In the genomic region with DNA sequence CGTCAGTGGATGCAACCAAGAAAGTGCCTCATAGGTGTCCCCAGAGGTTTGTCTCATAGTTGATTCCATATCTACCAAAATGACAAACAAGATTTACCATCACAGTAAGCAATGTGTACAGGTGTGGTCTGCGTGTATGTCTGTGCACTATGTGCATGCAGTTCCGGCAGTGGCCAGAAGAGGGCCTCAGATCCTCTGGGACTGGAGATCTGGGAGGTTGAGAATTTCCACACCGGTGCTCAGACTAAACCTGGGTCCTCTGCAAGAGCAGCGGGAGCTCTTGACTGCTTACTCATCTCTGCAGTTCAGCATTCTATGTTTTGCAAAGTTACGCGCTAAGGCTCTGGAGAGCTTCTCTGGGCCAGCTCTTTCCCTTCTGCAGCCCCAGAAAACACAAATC, we compare ENCODE assay signal across 16 mouse cellular contexts. TPM values are rescaled to one million over a fixed set of nuclear protein-coding genes. Genes with fewer than 3 reads are reported as not detected.
A peak's percentile ranks its signal among the peaks of the same experiment; 100 is the strongest.
DNase-seq lines count a peak whose midpoint lies in the region; ATAC-seq and TF ChIP-seq lines count a peak whose summit lies in the region.
"Had no signal": no experiment of that assay in that cellular context is flagged by ENCODE, and none has a peak within 500 bp of the region (broad histone marks: within the 10 kb centered on the region; RNA-seq: fewer than 3 reads in every experiment).

No protein-coding gene starts in this region.

- peak; percentile 27 for DNase-seq in lung, embryonic 14.5 days
- no peak for DNase-seq in lung, adult 2 months
- DNase-seq in ES-E14 (ENCODE audit: low read depth, low spot score) = peak; percentile 60
- peak; percentile 85 for DNase-seq in ZHBTc4 (ENCODE audit: low read depth, low spot score)
- peak; percentile 80 for DNase-seq in liver, postnatal 0 days
- no peak for DNase-seq in layer of hippocampus, adult 11-12 months (ENCODE audit: low spot score)
- DNase-seq in embryo, embryonic 10 days (ENCODE audit: low spot score) = no peak
- DNase-seq: cerebellum, adult 11-12 months; kidney, adult 8-10 months; lung, postnatal 36 days; thymus, postnatal 14 days had no signal

- H3K4me1 ChIP-seq in lung, embryonic 14.5 days (ENCODE audit: insufficient read depth) = no peaks in the 10 kb centered on the region
- H3K4me1 ChIP-seq in lung, adult 2 months (ENCODE audit: control insufficient read depth, insufficient read depth, low read length) = 0 out of 2 replicates have a peak, but pooled peaks cover 2% of the 10 kb centered on the region
- H3K4me1 ChIP-seq in ES-E14 (ENCODE audit: control insufficient read depth in 2 of 2, insufficient read depth in 2 of 2, low read length in 2 of 2, poor library complexity in 1 of 2) = peaks cover 0 to 8% of the 10 kb centered on the region in 2 experiments; a peak in 2 of 4 replicates
- peaks cover 55% of the 10 kb centered on the region for H3K4me1 ChIP-seq in liver, postnatal 0 days (ENCODE audit: insufficient read depth)

- H3K9me3 ChIP-seq in lung, embryonic 14.5 days (ENCODE audit: low read depth, low read length) = no peaks in the 10 kb centered on the region
- H3K9me3 ChIP-seq in ES-E14 (ENCODE audit: control insufficient read depth, insufficient read depth, low read depth, low read length) = no peaks in the 10 kb centered on the region
- H3K9me3 ChIP-seq in liver, postnatal 0 days (ENCODE audit: low read length) = no peaks in the 10 kb centered on the region
- H3K9me3 ChIP-seq: embryonic facial prominence, embryonic 10.5 days; heart, embryonic 15.5 days had no signal

- WGBS in lung, embryonic 14.5 days = 88% methylated on average over 7 of the region's 7 CpGs
- 91% methylated on average over 7 of the region's 7 CpGs for WGBS in lung, adult 2 months
- 75% methylated on average over 7 of the region's 7 CpGs for WGBS in liver, postnatal 0 days (ENCODE audit: insufficient replicate concordance)

- no peaks in the 10 kb centered on the region for H3K36me3 ChIP-seq in lung, embryonic 14.5 days (ENCODE audit: insufficient read depth)
- H3K36me3 ChIP-seq in ES-E14 (ENCODE audit: control insufficient read depth, insufficient read depth, low read length, poor library complexity, severe bottlenecking) = no peaks in the 10 kb centered on the region
- H3K36me3 ChIP-seq in liver, postnatal 0 days (replicated peaks; ENCODE audit: insufficient read depth, low read length) = no peaks in the 10 kb centered on the region
- H3K36me3 ChIP-seq: embryonic facial prominence, embryonic 10.5 days; heart, embryonic 15.5 days had no signal

- no peak overlapping the region for H3K4me2 ChIP-seq in lung, embryonic 14.5 days
- no peak overlapping the region for H3K4me2 ChIP-seq in liver, postnatal 0 days (ENCODE audit: low read depth, low read length)
- H3K4me2 ChIP-seq: heart, embryonic 15.5 days had no signal

- no peak overlapping the region for H3K9ac ChIP-seq in lung, embryonic 14.5 days
- H3K9ac ChIP-seq in ES-E14 (ENCODE audit: insufficient read depth, low read depth, low read length, poor library complexity, severe bottlenecking) = no peak overlapping the region
- H3K9ac ChIP-seq in liver, postnatal 0 days (replicated peaks) = no peak overlapping the region; the same call in 1 of the 2 replicates
- H3K9ac ChIP-seq: heart, embryonic 15.5 days had no signal

- TF ChIP-seq POLR2A in lung, adult 2 months (IDR thresholded peaks at IDR 0.05; ENCODE audit: borderline replicate concordance, extremely low read depth, low read depth, low read length) = no peak

- peak; percentile 37; the same call in 1 of the 2 replicates for TF ChIP-seq EP300 in liver, postnatal 0 days (IDR thresholded peaks at IDR 0.05; ENCODE audit: low read depth)

- no peaks in the 10 kb centered on the region for H3K27me3 ChIP-seq in lung, embryonic 14.5 days (ENCODE audit: insufficient read depth, low read length)
- no peaks in the 10 kb centered on the region for H3K27me3 ChIP-seq in liver, postnatal 0 days (ENCODE audit: insufficient read depth, low read length)

- in situ Hi-C loops in ES-E14 (cut with MboI; ENCODE audit: low sequenced_read_pairs in 2 of 2, unreplicated experiment in 2 of 2) = no loop called here

- no peak overlapping the region for H3K4me3 ChIP-seq in lung, embryonic 14.5 days (ENCODE audit: low read depth, low read length)
- no peak overlapping the region for H3K4me3 ChIP-seq in lung, adult 2 months (replicated peaks; ENCODE audit: extremely low read depth, low read depth, low read length)
- H3K4me3 ChIP-seq in ES-E14 (ENCODE audit: insufficient read depth in 1 of 2, low read depth in 1 of 2, low read length in 2 of 2, poor library complexity in 1 of 2, severe bottlenecking in 1 of 2) = no peak overlapping the region
- H3K4me3 ChIP-seq in liver, postnatal 0 days (ENCODE audit: low read depth, low read length) = no peak overlapping the region
- H3K4me3 ChIP-seq: embryonic facial prominence, embryonic 10.5 days; heart, embryonic 15.5 days had no signal

- ATAC-seq in lung, embryonic 14.5 days (ENCODE audit: insufficient read depth) = no peak
- no peak for ATAC-seq in liver, postnatal 0 days

- H3K27ac ChIP-seq in lung, embryonic 14.5 days (ENCODE audit: low read depth) = no peak overlapping the region
- no peak overlapping the region for H3K27ac ChIP-seq in ES-E14 (ENCODE audit: insufficient read depth, low read depth, low read length, poor library complexity, severe bottlenecking)
- H3K27ac ChIP-seq in liver, postnatal 0 days (ENCODE audit: low read depth) = peak overlapping the region; percentile 70
- H3K27ac ChIP-seq: embryonic facial prominence, embryonic 10.5 days; heart, embryonic 15.5 days had no signal

- TF ChIP-seq CTCF in lung, embryonic 14.5 days (IDR thresholded peaks at IDR 0.05; ENCODE audit: low read depth) = peak; percentile 52
- no peak for TF ChIP-seq CTCF in lung, adult 2 months (IDR thresholded peaks at IDR 0.05; ENCODE audit: insufficient read depth, low read length)
- peak; percentile 85 for TF ChIP-seq CTCF in liver, postnatal 0 days (IDR thresholded peaks at IDR 0.05; ENCODE audit: low read depth)

TF ChIP-seq in ES-E14, 5 proteins besides CTCF, POLR2A, EP300 and RAD21:
- TF ChIP-seq ZC3H11A (IDR thresholded peaks at IDR 0.05; ENCODE audit: borderline replicate concordance, low read depth, low read length) (no peak), HCFC1 (IDR thresholded peaks at IDR 0.05; ENCODE audit: borderline replicate concordance, insufficient read depth, low read length) (no peak), MAFK (IDR thresholded peaks at IDR 0.05; ENCODE audit: insufficient read depth, low read depth, low read length) (no peak)

RNA-seq across cellular contexts. Expression of a gene that starts 13.4 kb away (rescaled TPM):
- polyA plus RNA-seq in lung, embryonic 14.5 days (2014; fragmentation: Nextera tagmentation; extraction: Ambion mirVana) = 33.9 and 41.9 TPM in 2 replicates
- 21.6 and 27.3 TPM in 2 replicates for polyA plus RNA-seq in lung, adult 2 months (2012; rRNA removed)
- 20.0 and 22.6 TPM in 2 replicates for total RNA-seq in ES-E14 (2012; rRNA removed)
- 4.5 and 5.8 TPM in 2 replicates for polyA plus RNA-seq in liver, postnatal 0 days (2015; fragmentation: Nextera tagmentation; extraction: Ambion mirVana)

RNA-seq across cellular contexts. Expression of a gene that starts 24.8 kb away (rescaled TPM):
- polyA plus RNA-seq in lung, embryonic 14.5 days (2014; fragmentation: Nextera tagmentation; extraction: Ambion mirVana) = 0.51 and 0.69 TPM in 2 replicates
- 0.66 and 0.79 TPM in 2 replicates for polyA plus RNA-seq in lung, adult 2 months (2012; rRNA removed)
- not detected in 2 replicates for total RNA-seq in ES-E14 (2012; rRNA removed)
- 48.9 and 52.2 TPM in 2 replicates for polyA plus RNA-seq in liver, postnatal 0 days (2015; fragmentation: Nextera tagmentation; extraction: Ambion mirVana)
- total RNA-seq: adrenal gland, adult 18-20 months; left cerebral cortex, adult 8-10 months had no signal
- polyA plus RNA-seq: frontal cortex, adult 2 months had no signal

RNA-seq across cellular contexts. Expression of a gene that starts 33.8 kb away (rescaled TPM):
- not detected in 2 replicates for polyA plus RNA-seq in lung, embryonic 14.5 days (2014; fragmentation: Nextera tagmentation; extraction: Ambion mirVana)
- polyA plus RNA-seq in lung, adult 2 months (2012; rRNA removed) = 0.12 and 3.3 TPM in 2 replicates
- not detected in 2 replicates for total RNA-seq in ES-E14 (2012; rRNA removed)
- polyA plus RNA-seq in liver, postnatal 0 days (2015; fragmentation: Nextera tagmentation; extraction: Ambion mirVana) = 4.7 TPM in 1 of 2 replicates, not detected in the other
- total RNA-seq: adrenal gland, adult 18-20 months; left cerebral cortex, adult 8-10 months had no signal
- polyA plus RNA-seq: embryonic facial prominence, embryonic 10.5 days had no signal

RNA-seq across cellular contexts. Expression of a gene that starts 44.0 kb away (rescaled TPM):
- polyA plus RNA-seq in lung, embryonic 14.5 days (2014; fragmentation: Nextera tagmentation; extraction: Ambion mirVana) = 19.9 and 22.2 TPM in 2 replicates
- 10.2 and 14.7 TPM in 2 replicates for polyA plus RNA-seq in lung, adult 2 months (2012; rRNA removed)
- 14.9 and 18.3 TPM in 2 replicates for total RNA-seq in ES-E14 (2012; rRNA removed)
- 3.7 TPM in 2 replicates for polyA plus RNA-seq in liver, postnatal 0 days (2015; fragmentation: Nextera tagmentation; extraction: Ambion mirVana)

Comparison
In these comparisons a context has a peak if more than half of its experiments do, and no peak if none do; other contexts are left out.
1. DNase-seq: peak in lung, embryonic 14.5 days (single experiment), ES-E14 (single experiment), ZHBTc4 (single experiment) and liver, postnatal 0 days (single experiment); none in lung, adult 2 months (single experiment), layer of hippocampus, adult 11-12 months (single experiment) and embryo, embryonic 10 days (single experiment).
2. RNA of a gene that starts 24.8 kb away (polyA plus RNA-seq): 48.9 to 52.2 TPM in liver, postnatal 0 days; 0.66 to 0.79 TPM in lung, adult 2 months and 0.51 to 0.69 TPM in lung, embryonic 14.5 days; every median in the first group is over 10 times any median in the second.